Mouse (Mus musculus) fat pad, adult 2 months (tissue): Measurements from ENCODE around the gene Tars2.
A peak's percentile ranks its signal among the peaks of the same experiment; 100 is the strongest.

Source experiments
- DNase-seq: peaks from one replicate; pipeline ENCODE4 v3.0.0-alpha.2; 2011; ENCODE audit warnings: low read depth, low spot score; ENCODE audit errors: extremely low read depth

Gene Tars2

DNA sequence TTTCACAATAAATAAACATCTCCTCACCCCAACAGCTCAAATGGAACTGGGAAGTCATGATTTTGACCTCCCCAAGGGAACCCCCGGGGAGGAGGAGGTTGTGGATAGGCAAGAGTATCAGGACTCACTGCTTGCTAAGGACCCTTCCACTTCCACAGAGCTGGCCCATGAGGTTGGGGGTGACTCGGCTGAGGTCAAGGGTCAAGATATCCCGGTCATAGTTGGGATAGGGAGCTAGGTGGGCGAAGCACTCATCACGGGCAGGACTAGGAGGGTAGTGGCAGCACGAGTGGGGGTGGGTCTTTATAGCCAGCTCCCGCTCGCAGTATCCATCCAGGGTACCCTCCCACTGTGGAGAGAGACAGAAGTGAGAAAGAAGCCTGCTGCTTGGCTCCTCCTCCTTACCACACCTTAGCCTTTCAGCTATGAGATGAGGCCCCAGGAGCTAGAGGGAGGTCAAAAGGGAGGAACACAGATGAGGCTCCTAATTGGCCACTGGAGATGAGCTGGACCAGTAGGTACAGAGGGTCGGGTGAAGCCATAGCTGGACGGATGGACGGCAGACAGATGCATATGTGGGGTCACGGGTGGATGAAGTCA is 24.8 kb downstream of the Tars2 start:
- no peak for DNase-seq

- DNase-seq = no peak
Measured at GRCm38 (mm10) chr3:95734092-95734702, 25.8 kb downstream of the Tars2 start.

DNA sequence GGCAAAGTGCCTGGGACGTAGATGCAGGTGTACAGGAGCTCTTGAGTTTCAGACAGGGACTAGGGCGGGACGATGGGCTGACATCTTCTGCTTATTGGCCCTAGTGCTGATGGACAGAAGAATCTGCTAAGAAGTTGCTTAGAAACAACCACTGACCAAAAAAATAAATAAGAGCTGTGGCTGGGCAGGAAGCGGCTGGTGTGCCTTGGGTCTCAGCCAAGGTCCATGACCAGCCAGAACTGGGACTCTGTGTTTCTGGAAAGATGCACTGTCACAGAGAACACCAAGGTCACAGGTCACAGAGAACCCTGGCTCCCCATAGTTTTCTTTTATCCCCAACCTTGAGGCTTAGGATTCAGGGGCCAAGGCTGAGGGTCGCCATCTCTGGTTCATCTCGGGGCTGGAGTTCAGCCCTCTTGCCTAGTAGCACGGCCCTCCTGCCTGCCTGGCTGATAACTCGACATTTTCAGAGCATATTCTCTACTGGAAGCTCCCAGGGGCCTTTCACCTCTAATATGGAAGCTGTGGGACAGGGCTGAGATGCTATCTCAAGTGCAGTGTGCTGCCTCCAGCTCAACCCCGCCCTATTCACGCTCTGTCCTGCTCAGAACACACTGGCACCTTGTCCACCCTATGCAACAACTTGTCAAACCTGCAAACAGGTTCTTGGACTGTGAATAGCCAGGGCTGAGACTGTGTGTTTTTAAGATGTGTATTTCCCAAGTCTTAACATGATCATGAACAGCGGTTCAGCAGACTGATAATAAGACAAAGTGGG is 27.1 kb downstream of the Tars2 start:
- DNase-seq = peak; percentile 55

- DNase-seq = no peak
Measured at GRCm38 (mm10) chr3:95732297-95732696, 27.7 kb downstream of the Tars2 start.

- no peak for DNase-seq
Measured at GRCm38 (mm10) chr3:95731802-95732201, 28.2 kb downstream of the Tars2 start.

DNA sequence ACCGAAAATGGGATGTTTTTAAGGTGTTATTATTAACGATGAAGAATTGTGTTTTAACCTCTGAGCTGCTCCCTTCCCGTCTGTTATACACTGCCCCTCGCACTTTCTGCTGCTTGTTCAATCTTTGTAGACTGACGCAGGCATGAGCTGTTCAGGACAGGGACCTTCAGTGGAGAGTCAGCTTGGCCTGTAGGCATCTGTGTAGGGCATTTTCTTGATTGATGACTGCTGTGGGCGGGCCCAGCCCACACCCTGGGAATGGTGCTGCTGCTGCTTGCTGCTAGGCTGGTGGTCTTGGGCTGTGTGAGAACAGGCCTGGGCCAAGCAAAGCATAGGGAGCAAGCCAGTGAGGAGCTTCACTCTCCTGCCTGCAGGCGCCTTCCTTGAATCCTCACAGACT is 29.6 kb downstream of the Tars2 start:
- no peak for DNase-seq

DNA sequence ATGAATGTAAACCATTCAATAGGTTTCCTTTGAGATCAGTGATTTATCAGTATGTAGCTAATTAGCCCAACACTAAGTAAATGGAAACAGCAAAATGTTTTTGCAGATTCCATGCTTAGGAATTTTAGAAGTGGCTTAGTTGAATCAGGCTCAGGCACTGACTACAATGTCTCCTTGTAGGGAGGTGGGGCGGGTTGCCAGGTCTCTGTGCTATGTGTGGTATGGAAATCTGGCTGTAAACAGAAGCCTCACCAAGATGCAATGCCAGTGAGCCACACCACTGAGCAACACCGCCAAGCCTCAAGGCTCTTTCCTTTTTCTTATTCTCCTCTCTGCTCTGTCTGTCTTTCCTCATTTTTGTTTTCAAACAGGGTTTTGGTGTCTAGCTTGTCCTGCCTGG is 31.1 kb downstream of the Tars2 start:
- no peak for DNase-seq

- no peak for DNase-seq
Measured at GRCm38 (mm10) chr3:95726696-95727358, 33.2 kb downstream of the Tars2 start.

DNA sequence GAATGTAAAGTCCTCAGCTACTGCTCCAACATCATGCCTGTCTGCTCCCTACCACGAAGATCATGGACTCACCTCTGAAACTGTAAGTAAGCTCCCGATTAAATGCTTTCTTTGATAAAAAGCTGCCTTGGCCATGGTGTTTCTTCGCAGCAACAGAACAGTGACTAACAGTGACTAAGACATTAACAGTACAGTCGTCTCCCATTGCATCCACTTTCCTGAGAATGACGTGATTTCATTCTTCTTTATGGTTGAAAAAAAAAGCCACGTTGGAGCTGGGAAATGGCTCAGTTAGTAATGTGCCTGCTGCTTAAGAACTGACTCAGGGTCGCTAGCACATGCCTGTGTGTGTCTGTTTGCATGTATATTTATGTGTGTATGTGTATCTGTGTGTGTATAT is 34.1 kb downstream of the Tars2 start:
- DNase-seq = no peak

DNA sequence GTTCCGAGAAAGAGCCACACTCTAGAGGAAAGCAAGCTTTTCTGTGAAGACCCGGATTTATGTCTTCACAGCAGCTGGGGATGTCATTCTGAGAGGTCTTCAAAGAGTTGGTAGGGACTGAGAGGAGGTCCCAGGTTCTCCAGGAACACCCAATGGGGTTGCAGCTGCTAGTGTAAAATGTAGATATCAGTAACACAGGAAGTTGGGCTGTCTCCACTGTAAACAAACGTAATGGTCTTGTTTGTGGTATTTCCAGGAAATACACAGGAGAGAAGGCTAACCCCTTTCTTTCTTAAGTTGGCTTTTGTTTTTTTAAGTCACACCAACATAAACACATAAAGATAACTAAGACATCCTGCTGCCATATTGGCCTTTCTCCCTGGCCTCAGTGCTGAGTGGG is 37.6 kb downstream of the Tars2 start:
- DNase-seq = no peak

DNA sequence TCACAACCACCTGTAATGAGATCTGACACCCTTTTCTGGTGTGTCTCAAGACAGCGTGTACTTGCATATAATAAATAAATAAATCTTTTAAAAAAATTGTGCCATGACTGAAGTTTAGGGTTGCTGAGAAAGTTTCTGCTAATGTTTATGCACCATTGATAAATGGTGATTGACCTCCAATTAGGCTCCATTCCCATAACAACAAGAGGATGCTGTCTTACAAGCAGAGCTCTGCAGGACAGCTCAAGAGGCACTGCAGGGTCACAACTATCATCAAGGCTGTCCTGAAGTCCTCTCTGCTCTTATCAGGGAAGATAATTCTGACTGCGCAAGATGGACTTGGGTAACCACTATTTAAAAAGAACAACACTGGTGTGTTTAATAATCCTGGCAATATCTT is 41.9 kb downstream of the Tars2 start:
- DNase-seq = no peak

DNA sequence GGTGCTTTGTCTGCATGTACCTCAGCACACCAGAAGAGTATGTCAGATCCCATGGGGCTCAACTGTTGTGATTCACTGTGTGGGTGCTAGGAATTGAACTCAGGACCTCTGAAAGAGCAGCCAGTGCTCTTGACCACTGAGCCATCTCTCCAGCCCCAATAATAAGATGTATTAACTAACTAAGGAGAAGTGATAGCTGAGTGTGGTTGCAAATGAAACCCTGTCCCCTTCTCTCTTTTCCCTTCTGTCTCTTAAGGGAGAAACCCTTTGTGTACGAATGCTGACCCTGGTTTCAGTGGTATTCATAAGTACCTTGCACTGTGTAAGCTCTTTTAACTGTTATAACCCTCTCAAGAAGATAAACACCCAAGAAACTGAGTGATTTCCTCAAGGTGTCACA is 43.9 kb downstream of the Tars2 start:
- DNase-seq = no peak

- no peak for DNase-seq
Measured at GRCm38 (mm10) chr3:95709967-95710366, 50.0 kb downstream of the Tars2 start.

DNA sequence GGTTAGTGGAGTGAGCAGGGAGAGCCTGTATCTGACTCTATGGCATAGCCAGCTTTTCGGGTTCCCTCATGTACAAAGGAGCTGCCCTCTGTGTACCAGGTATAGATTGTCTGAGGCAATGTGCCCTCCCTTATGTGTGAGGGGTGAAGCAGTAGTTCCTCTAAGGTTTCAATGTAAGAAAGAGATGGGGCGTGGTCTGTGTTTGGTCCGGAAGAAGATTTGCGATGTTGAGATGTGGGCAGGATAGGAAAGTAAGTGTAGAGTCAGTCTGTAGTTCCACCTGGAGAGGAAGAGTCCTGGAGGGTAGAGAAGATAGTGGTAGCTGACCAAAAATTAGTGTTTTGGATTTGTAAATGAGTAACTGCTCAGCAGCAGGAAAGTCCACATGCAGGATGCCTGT is 51.0 kb downstream of the Tars2 start:
- no peak for DNase-seq

GRCm38 (mm10) chr3:95707497-95707896 is 52.5 kb downstream of the Tars2 start:
- no peak for DNase-seq

DNA sequence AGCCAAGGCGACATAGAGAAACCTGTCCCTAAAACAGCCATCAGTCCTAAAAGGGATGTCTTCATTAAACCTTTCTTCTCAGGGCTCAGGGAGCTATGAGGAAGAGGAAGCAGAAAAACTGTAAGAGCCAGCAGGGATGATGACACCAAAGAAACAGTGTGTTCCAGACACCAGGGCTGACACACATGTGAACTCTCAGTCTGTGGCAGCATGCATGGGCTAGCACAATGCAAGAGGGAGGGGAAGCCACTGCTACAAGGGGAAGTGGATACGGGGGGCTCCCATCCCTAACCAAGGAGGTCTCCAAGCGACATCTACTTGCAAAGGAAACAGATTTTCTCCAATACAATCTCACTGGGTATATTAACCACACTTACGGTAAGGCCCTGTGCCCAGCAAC is 53.7 kb downstream of the Tars2 start:
- no peak for DNase-seq

DNA sequence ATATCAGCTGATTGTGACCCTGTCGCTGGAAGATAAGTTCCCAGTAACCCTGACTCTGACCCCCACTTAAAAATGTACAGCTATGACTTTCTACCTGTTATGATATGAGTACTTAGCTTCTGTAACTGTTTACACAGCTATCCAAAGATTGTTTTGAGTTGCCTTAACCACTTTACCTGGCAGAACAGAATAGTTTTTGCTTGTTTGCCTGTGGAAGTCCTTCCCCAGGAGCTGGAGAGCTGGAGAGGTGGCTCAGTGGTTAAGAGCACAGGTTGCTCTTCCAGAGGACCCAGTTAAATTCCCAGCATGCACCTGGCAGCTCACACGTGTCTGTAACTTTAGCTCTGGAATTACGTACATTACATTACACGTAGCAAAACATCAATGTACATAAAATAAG is 55.4 kb downstream of the Tars2 start:
- DNase-seq = no peak

DNA sequence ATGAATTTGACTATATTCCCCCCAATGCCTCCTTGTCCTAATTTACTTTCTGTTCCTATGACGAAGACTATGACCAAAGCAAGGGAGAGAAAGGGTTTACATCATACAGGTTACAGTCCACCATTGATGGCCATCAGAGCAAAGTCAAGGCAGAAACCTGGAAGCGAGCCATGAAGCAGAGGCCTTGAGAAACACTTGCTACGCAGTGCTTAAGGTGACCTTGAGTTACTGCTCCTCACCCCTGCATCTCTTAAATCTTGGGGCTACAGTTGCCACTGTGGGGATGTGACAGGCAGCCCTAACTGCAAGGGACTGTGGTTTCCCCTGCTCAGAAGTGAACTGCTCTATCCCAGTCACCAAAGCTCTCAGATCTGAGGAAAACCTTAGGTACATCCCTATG is 56.7 kb downstream of the Tars2 start:
- no peak for DNase-seq

GRCm38 (mm10) chr3:95701877-95702540 is 58.0 kb downstream of the Tars2 start:
- no peak for DNase-seq

GRCm38 (mm10) chr3:95701085-95701484 is 58.9 kb downstream of the Tars2 start:
- no peak for DNase-seq

DNA sequence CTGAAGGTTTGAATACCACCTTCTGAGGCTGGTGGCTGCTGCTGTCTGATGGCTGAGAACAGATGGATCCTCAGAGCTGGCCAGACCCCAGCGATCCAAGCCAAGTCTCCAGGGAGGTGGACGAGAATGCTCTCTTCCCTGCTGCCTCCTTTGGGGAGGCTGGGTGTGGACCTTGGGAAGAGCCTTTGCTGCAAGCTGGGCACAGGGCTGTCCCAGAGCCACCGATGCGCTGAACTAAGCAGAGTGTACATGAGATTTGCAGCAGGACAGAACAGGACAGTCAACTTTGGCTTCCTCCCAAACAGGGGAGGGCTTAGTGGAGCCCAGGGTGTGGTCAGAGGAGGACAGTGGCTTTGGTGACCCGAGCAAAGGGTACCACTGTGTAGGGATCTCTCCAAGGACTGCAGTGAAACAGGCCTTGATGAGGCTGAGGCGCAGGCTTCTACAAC is 59.7 kb downstream of the Tars2 start:
- no peak for DNase-seq
